Mouse (Mus musculus): ENCODE results near the gene P2ry2.

- TF ChIP-seq CTCF (IDR thresholded peaks at IDR 0.05; ENCODE audit: borderline replicate concordance, insufficient read depth, low read depth, low read length) (no peak), POLR2A (IDR thresholded peaks at IDR 0.05; ENCODE audit: borderline replicate concordance, insufficient read depth, low read length) (no peak)
These were observed 6.5 kb downstream of the P2ry2 start for GRCm38 (mm10) chr7:101006201-101006600.

Data from cerebellum, adult 2 months (tissue).